9 mouse cellular contexts compared by ENCODE assay signal in genomic region chr5:111661971-111662370, GRCm38 (mm10).
A peak's percentile ranks its signal among the peaks of the same experiment; 100 is the strongest.
DNase-seq lines count a peak whose midpoint lies in the region; TF ChIP-seq lines count a peak whose summit lies in the region.
"Had no signal": no experiment of that assay in that cellular context is flagged by ENCODE, and none has a peak within 500 bp of the region (broad histone marks: within the 10 kb centered on the region; RNA-seq: fewer than 3 reads in every experiment).

No protein-coding gene starts in this region.

- no peak for TF ChIP-seq POLR2A in thymus, adult 2 months (IDR thresholded peaks at IDR 0.05; ENCODE audit: control insufficient read depth, extremely low read depth, insufficient read depth, low read length, poor library complexity)

- no peaks in the 10 kb centered on the region for H3K4me1 ChIP-seq in thymus, adult 2 months (replicated peaks; ENCODE audit: control insufficient read depth, insufficient read depth, low read length)
- H3K4me1 ChIP-seq: heart, embryonic 15.5 days had no signal

- WGBS in thymus, adult 2 months, result 25% methylated on average over 12 of the region's 12 CpGs

- TF ChIP-seq CTCF in thymus, adult 2 months (IDR thresholded peaks at IDR 0.05; ENCODE audit: borderline replicate concordance, control insufficient read depth, extremely low read depth, insufficient read depth, low read length, poor library complexity), result no peak

- no peaks in the 10 kb centered on the region for H3K27me3 ChIP-seq in thymus, adult 2 months (ENCODE audit: control insufficient read depth, insufficient read depth, low read length)

- DNase-seq in cerebellum, adult 11-12 months, result peak; percentile 5
- DNase-seq in cerebellum, adult 9-11 months, result no peak
- peak; percentile 71 for DNase-seq in adrenal gland, postnatal 14 days
- peak; percentile 52 to 54 for DNase-seq in heart, postnatal 10 days
- peak; percentile 61 for DNase-seq in lung, postnatal 25 days (ENCODE audit: low spot score)
- no peak for DNase-seq in thymus, postnatal 36 days
- no peak for DNase-seq in layer of hippocampus, adult 11-12 months (ENCODE audit: low spot score)
- no peak for DNase-seq in thymus, adult 2 months

- intact Hi-C loops in heart, postnatal 10 days (cut with DNase I), result no loop called here

- H3K36me3 ChIP-seq in thymus, adult 2 months (ENCODE audit: control insufficient read depth, insufficient read depth, low read length), result no peaks in the 10 kb centered on the region
- H3K36me3 ChIP-seq: heart, embryonic 15.5 days had no signal

- H3K4me3 ChIP-seq in thymus, adult 2 months (ENCODE audit: control insufficient read depth, insufficient read depth, low read length), result no peak overlapping the region
- H3K4me3 ChIP-seq: heart, embryonic 15.5 days had no signal

- H3K27ac ChIP-seq in thymus, adult 2 months (ENCODE audit: control insufficient read depth, insufficient read depth, low read length), result no peak overlapping the region
- H3K27ac ChIP-seq: heart, embryonic 15.5 days had no signal

Comparison
In these comparisons a context has a peak if more than half of its experiments do, and no peak if none do; other contexts are left out.
1. DNase-seq: peak in cerebellum, adult 11-12 months (single experiment), adrenal gland, postnatal 14 days (single experiment), heart, postnatal 10 days (2 of 2) and lung, postnatal 25 days (single experiment); none in cerebellum, adult 9-11 months (single experiment), thymus, postnatal 36 days (0 of 2), layer of hippocampus, adult 11-12 months (single experiment) and thymus, adult 2 months (single experiment).